Mouse (Mus musculus) heart, adult 2 months (tissue): Measurements from ENCODE around the gene Zfp622. TPM values are rescaled to one million over a fixed set of nuclear protein-coding genes. Genes with fewer than 3 reads are reported as not detected.
"Not testable (repeated sequence)": the region's sequence is repeated elsewhere in the genome, so short reads cannot be mapped to it uniquely, and the experiment has no call there.

Source experiments
- DNase-seq, 2 experiments: peaks; one replicate each; pipeline ENCODE4 v3.0.0; 2021
- H3K27ac ChIP-seq: fragments of 200-600 bp; 2 replicates; pipeline ENCODE4 v1.8.1; 2022
- H3K27me3 ChIP-seq: fragments of 200-500 bp; 2 replicates; pipeline ENCODE4 v1.6.1; 2012; ENCODE audit warnings: mild to moderate bottlenecking, low read length, inconsistent platforms, mixed read lengths; ENCODE audit not compliant: control insufficient read depth, insufficient read depth
- H3K36me3 ChIP-seq: fragments of 200-500 bp; 2 replicates; pipeline ENCODE4 v1.6.1; 2012; ENCODE audit warnings: low read length, inconsistent platforms; ENCODE audit not compliant: control insufficient read depth, insufficient read depth
- H3K4me1 ChIP-seq: fragments of 200-500 bp; 2 replicates; pipeline ENCODE4 v1.6.1; 2011; ENCODE audit warnings: low read length; ENCODE audit not compliant: control insufficient read depth, insufficient read depth
- H3K4me3 ChIP-seq: fragments of 200-600 bp; 2 replicates; pipeline ENCODE4 v1.8.1; 2022
- H3K79me2 ChIP-seq: fragments of 200-500 bp; replicated peaks from 2 replicates; pipeline ENCODE4 v1.6.1; 2012; ENCODE audit warnings: mild to moderate bottlenecking, inconsistent platforms, low read length, moderate library complexity, mixed read lengths; ENCODE audit not compliant: control insufficient read depth, insufficient read depth
- H3K9ac ChIP-seq: fragments of 200-500 bp; 2 replicates; pipeline ENCODE4 v1.6.1; 2012; ENCODE audit warnings: low read depth, mild to moderate bottlenecking, control low read depth, inconsistent platforms, low read length, mixed read lengths
- CTCF ChIP-seq: fragments of 200-600 bp; IDR thresholded peaks from 2 replicates; pipeline ENCODE4 v1.8.1; 2022; ENCODE audit warnings: antibody characterized with exemption, mild to moderate bottlenecking, moderate library complexity
- EP300 ChIP-seq: fragments of 200-500 bp; IDR thresholded peaks from 2 replicates; pipeline ENCODE4 v1.6.1; 2011; ENCODE audit warnings: low read depth, low read length, control low read depth; ENCODE audit not compliant: insufficient read depth
- POLR2A ChIP-seq: fragments of 200-500 bp; IDR thresholded peaks from 2 replicates; pipeline ENCODE4 v1.6.1; 2011; ENCODE audit warnings: mild to moderate bottlenecking, low read depth, low read length, control low read depth; ENCODE audit not compliant: insufficient read depth
- WGBS: fragments of 180-500 bp; shearing (Covaris S2); methylation state at CpG from one replicate; pipeline ENCODE4 v1.1.7; 2018; 5-methylcytosine and 5-hydroxymethylcytosine counted together
- intact Hi-C: fragments of 180-260 bp; cut with DNase I; formaldehyde crosslinking; loops from one replicate; pipeline ENCODE4 v1.15.1; 2025
- polyA plus RNA-seq: library from polyadenylated mRNA; depleted of rRNA; stranded (reverse); fragments of >200 nt; gene quantifications from 2 replicates; pipeline ENCODE4 v1.2.3, GENCODE M21; 2012
- total RNA-seq, 2 experiments: library from RNA; stranded (reverse); gene quantifications; 2 replicates each; pipeline ENCODE4 v1.2.3; 2021

Gene Zfp622
- total and polyA plus RNA-seq, 3 experiments = 8.3 to 25.4 (median 22.5) TPM

- Histone ChIP-seq H3K36me3 (peaks cover 6% of the 10 kb centered on the region), H3K4me3 (no peak overlapping the region), H3K79me2 (no peaks in the 10 kb centered on the region), H3K4me1 (no peaks in the 10 kb centered on the region), H3K9ac (no peak overlapping the region), H3K27ac (no peak overlapping the region), H3K27me3 (no peaks in the 10 kb centered on the region)
- TF ChIP-seq POLR2A = no peak
- TF ChIP-seq EP300 = no peak
- TF ChIP-seq CTCF = no peak
- intact Hi-C loops = no loop called here
- 81% methylated on average over 5 of the region's 5 CpGs for WGBS
- DNase-seq = no peak
These were observed 11.4 kb upstream of the Zfp622 start for GRCm38 (mm10) chr15:25972758-25973157.

- intact Hi-C loops = no loop called here
- H3K4me3 ChIP-seq = no peak overlapping the region
- H3K27ac ChIP-seq = no peak overlapping the region
- H3K79me2 ChIP-seq = no peaks in the 10 kb centered on the region
- 95% methylated on average over 4 of the region's 4 CpGs for whole genome bisulfite sequencing
- H3K9ac ChIP-seq = no peak overlapping the region
- H3K27me3 ChIP-seq = no peaks in the 10 kb centered on the region
- TF ChIP-seq POLR2A (no peak), CTCF (no peak), EP300 (no peak)
- DNase-seq = no peak
- no peaks in the 10 kb centered on the region for H3K4me1 ChIP-seq
- peaks cover 2% of the 10 kb centered on the region; the same call in 1 of the 2 replicates for H3K36me3 ChIP-seq
These were observed 9.8 kb upstream of the Zfp622 start for GRCm38 (mm10) chr15:25974352-25974751.

GRCm38 (mm10) chr15:25975810-25976209 is 8.4 kb upstream of the Zfp622 start:
- Histone ChIP-seq H3K27ac (no peak overlapping the region), H3K27me3 (no peaks in the 10 kb centered on the region), H3K79me2 (no peaks in the 10 kb centered on the region), H3K4me1 (no peaks in the 10 kb centered on the region), H3K4me3 (no peak overlapping the region), H3K36me3 (no peaks in the 10 kb centered on the region), H3K9ac (no peak overlapping the region)
- 49% methylated on average over 6 of the region's 6 CpGs for WGBS
- intact Hi-C loops = no loop called here
- DNase-seq = no peak
- TF ChIP-seq CTCF (no peak), EP300 (no peak), POLR2A (no peak)

GRCm38 (mm10) chr15:25983614-25984013 is 552 bp upstream of the Zfp622 start:
- not testable (repeated sequence) for H3K79me2 ChIP-seq, DNase-seq, H3K4me1 ChIP-seq, H3K27me3 ChIP-seq
- H3K27ac ChIP-seq = peak overlapping the region; percentile 92
- 18% methylated on average over 6 of the region's 6 CpGs for WGBS
- H3K36me3 ChIP-seq = peaks cover 23% of the 10 kb centered on the region
- H3K4me3 ChIP-seq = peak overlapping the region; percentile 90
- peak overlapping the region; percentile 64 for H3K9ac ChIP-seq
- intact Hi-C loops = loop anchor here (10.0 kb wide), 1 partner anchor 569 kb away; the partner anchor contains the start of gene Basp1

DNA sequence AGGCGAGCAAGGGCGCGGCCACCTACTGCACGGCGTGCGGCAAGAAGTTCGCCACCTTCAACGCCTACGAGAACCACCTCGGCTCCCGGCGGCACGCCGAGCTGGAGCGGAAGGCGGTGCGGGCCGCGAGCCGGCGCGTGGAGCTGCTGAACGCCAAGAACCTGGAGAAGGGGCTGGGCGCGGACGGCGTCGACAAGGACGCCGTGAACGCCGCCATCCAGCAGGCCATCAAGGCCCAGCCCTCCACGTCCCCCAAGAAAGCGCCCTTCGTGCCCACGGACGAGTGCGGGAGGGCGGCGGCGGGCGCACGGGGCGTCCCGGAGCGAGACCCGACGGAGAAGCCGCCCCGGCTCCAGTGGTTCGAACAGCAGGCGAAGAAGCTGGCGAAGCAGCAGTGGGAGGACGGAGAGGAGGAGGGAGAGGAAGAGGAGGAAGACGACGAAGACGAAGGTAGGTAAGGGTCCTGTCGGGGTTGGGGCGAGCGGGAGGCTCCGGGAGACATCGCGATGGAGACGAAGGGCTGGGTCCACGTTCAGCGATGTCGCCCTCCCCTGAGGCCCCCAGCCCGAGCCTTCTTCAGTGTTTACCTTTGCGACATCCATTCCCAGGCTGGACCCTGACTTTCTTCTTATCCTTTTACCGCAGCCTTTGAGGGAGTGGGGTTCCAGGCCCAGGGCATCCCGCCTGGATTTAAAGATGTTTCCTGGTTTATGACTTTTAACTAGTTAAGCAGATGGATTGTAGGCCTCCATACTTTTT is 747 bp downstream of the Zfp622 start:
- intact Hi-C loops = loop anchor here (10.0 kb wide), 1 partner anchor 570 kb away; the partner anchor contains the start of gene Basp1
- TF ChIP-seq EP300 (no peak), POLR2A (no peak), CTCF (no peak)
- H3K36me3 ChIP-seq = peaks cover 28% of the 10 kb centered on the region
- peaks cover 9% of the 10 kb centered on the region for H3K4me1 ChIP-seq
- peaks cover 7% of the 10 kb centered on the region for H3K79me2 ChIP-seq
- H3K9ac ChIP-seq = peak overlapping the region; percentile 93
- WGBS = under 1% methylated on average over 71 of the region's 71 CpGs
- no peaks in the 10 kb centered on the region for H3K27me3 ChIP-seq
- DNase-seq = no peak
- peak overlapping the region; percentile 90 for H3K4me3 ChIP-seq
- peak overlapping the region; percentile 92 for H3K27ac ChIP-seq

GRCm38 (mm10) chr15:25992992-25993727 is 9.0 kb downstream of the Zfp622 start:
- TF ChIP-seq CTCF (peak; percentile 88), EP300 (no peak)
- no peaks in the 10 kb centered on the region for H3K4me1 ChIP-seq
- intact Hi-C loops = no loop called here
- no peaks in the 10 kb centered on the region for H3K27me3 ChIP-seq
- H3K79me2 ChIP-seq = peaks cover 2% of the 10 kb centered on the region; the same call in 1 of the 2 replicates
- no peak overlapping the region for H3K27ac ChIP-seq
- H3K9ac ChIP-seq = no peak overlapping the region
- no peak overlapping the region for H3K4me3 ChIP-seq
- DNase-seq = peak in 1 of 2 experiments; percentile 12
- peaks cover 24% of the 10 kb centered on the region for H3K36me3 ChIP-seq
- 56% methylated on average over 8 of the region's 8 CpGs for WGBS
